Mouse (Mus musculus): ENCODE measurements around the gene 1190007I07Rik.
"Not testable (repeated sequence)": the region's sequence is repeated elsewhere in the genome, so short reads cannot be mapped to it uniquely, and the experiment has no call there.

Gene 1190007I07Rik

GRCm38 (mm10) chr10:82629111-82629585, 6.1 kb upstream of the 1190007I07Rik start:
- no peak for DNase-seq (ENCODE audit: low spot score in 2 of 2)

DNA sequence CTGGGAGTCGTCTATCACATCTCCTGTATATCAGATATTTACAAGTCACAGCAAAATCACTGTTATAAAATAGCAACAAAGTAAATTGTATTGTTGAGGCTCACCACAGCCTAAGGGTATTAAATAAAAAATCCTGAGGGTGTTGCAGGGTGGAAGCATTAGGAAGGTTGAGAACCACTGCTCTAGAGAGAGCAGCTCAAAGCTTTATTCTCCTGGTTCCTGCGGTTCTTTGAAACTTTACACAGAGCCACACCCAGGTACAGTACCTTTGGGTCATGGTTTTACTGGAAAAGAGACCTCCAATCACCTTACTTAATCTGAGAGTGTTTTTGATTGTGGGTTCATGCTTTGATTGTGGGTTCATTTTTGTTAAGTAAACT, 515 bp upstream of the 1190007I07Rik start:
- DNase-seq (ENCODE audit: low spot score in 2 of 2) = not testable (repeated sequence)

GRCm38 (mm10) chr10:82622235-82622634, 793 bp downstream of the 1190007I07Rik start:
- DNase-seq (ENCODE audit: low spot score in 2 of 2) = no peak

DNA sequence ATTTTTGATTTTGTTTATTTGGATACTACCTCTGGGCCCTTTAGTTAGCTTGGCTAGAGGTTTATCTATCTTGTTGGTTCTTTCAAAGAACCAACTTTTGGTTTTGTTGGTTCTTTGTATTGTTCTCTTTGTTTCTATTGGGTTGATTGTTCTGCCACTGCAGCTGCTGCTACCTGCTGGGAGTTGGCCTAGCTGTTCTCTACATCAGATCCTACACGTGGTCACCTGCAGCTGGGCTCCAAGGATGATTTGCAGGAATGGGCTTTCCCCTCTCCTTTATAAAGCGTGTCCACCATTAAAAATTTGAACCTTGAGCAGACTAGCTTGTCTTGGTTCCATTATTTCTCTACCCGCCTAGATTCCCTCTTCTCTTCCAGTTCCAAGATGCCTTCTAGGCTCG, 28.6 kb downstream of the 1190007I07Rik start:
- DNase-seq (ENCODE audit: low spot score in 2 of 2) = not testable (repeated sequence)

- DNase-seq (ENCODE audit: low spot score in 2 of 2) = not testable (repeated sequence)
Observed at GRCm38 (mm10) chr10:82589673-82590072, 33.4 kb downstream of the 1190007I07Rik start.

DNA sequence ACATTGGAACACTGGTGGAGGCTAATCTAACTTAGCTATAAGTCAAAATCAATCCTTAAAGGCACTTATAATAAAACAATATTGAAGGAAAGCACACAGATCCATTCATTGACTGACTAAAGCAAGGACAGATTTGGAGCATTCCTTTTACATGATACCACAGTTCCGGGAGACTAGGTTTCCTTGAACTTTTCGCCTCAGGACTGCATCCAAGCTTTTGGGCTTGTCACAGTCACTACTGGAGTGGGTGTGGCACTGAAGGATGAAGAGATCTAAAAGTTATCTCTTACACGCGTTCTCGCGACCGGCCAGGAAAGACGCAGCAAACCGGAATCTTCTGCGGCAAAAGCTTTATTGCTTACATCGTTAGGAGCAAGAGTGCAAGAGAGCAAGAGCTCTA, 51.9 kb downstream of the 1190007I07Rik start:
- DNase-seq (ENCODE audit: low spot score in 2 of 2) = not testable (repeated sequence)
